Mouse (Mus musculus) spleen, adult 2 months (tissue): ENCODE measurements around the gene Kmt2d.

Experiments used
- CTCF ChIP-seq: fragments of 200-500 bp; IDR thresholded peaks from 2 replicates; pipeline ENCODE4 v1.5.1; 2011; ENCODE audit warnings: mild to moderate bottlenecking, inconsistent platforms; ENCODE audit not compliant: insufficient read depth, insufficient read length, insufficient replicate concordance; ENCODE audit errors: extremely low read depth
- POLR2A ChIP-seq: fragments of 200-500 bp; IDR thresholded peaks from 2 replicates; pipeline ENCODE4 v1.6.1; 2011; ENCODE audit warnings: low read depth, low read length, inconsistent platforms

GRCm38 (mm10) chr15:98891198-98891742 lies 20.3 kb upstream of the Kmt2d start:
- no peak for TF ChIP-seq POLR2A
- TF ChIP-seq CTCF, result no peak
